Mouse (Mus musculus) forebrain, embryonic 14.5 days (tissue): ENCODE data around the gene Rflna. TPM values are rescaled to one million over a fixed set of nuclear protein-coding genes. Genes with fewer than 3 reads are reported as not detected.
A peak's percentile ranks its signal among the peaks of the same experiment; 100 is the strongest.

Experiments
- ATAC-seq: fragments of 200-750 bp; cut with Nextera tagmentation; 2 replicates; pipeline ENCODE4 v1.8.0; 2017; ENCODE audit warnings: mild to moderate bottlenecking, moderate library complexity
- DNase-seq: peaks from one replicate; pipeline ENCODE4 v3.0.0-alpha.2; 2015; ENCODE audit warnings: low spot score
- H3K27ac ChIP-seq: fragments of 300-500 bp; sonication (generic); 2 replicates; pipeline ENCODE4 v1.5.1; 2014; ENCODE audit warnings: low read depth, mild to moderate bottlenecking, control low read depth, low read length, moderate library complexity
- H3K27me3 ChIP-seq: fragments of 300-500 bp; sonication (generic); replicated peaks from 2 replicates; pipeline ENCODE4 v1.6.1; 2014; ENCODE audit warnings: low read length, control low read depth, mixed read lengths; ENCODE audit not compliant: control insufficient read depth, insufficient read depth
- H3K36me3 ChIP-seq: fragments of 300-500 bp; sonication (generic); 2 replicates; pipeline ENCODE4 v1.6.1; 2014; ENCODE audit warnings: low read length, control low read depth; ENCODE audit not compliant: control insufficient read depth, insufficient read depth
- H3K4me1 ChIP-seq: fragments of 300-500 bp; sonication (generic); 2 replicates; pipeline ENCODE4 v1.6.1; 2014; ENCODE audit warnings: antibody characterized with exemption, low read length, control low read depth; ENCODE audit not compliant: control insufficient read depth, insufficient read depth
- H3K4me2 ChIP-seq: fragments of 300-500 bp; sonication (generic); 2 replicates; pipeline ENCODE4 v1.6.1; 2014; ENCODE audit warnings: mild to moderate bottlenecking, control low read depth, low read length
- H3K4me3 ChIP-seq: fragments of 300-500 bp; sonication (generic); 2 replicates; pipeline ENCODE4 v1.5.1; 2014; ENCODE audit warnings: low read depth, low read length, control low read depth
- H3K9ac ChIP-seq: fragments of 300-500 bp; sonication (generic); 2 replicates; pipeline ENCODE4 v1.6.1; 2014; ENCODE audit warnings: mild to moderate bottlenecking, low read length, control low read depth, moderate library complexity
- H3K9me3 ChIP-seq: fragments of 300-500 bp; sonication (generic); replicated peaks from 2 replicates; pipeline ENCODE4 v1.6.1; 2016; ENCODE audit warnings: low read length, control low read depth, mixed read lengths; ENCODE audit not compliant: control insufficient read depth
- WGBS: fragments of 180-500 bp; shearing (Covaris S2); extraction: QIAGEN DNeasy Blood & Tissue Kit; methylation state at CpG from one replicate; pipeline ENCODE4 v1.1.7; 2014; 5-methylcytosine and 5-hydroxymethylcytosine counted together
- polyA plus RNA-seq: library from polyadenylated mRNA; unstranded; fragments of >200 nt; fragmentation: Nextera tagmentation; extraction: Ambion mirVana; gene quantifications from 2 replicates; pipeline ENCODE4 v1.2.1, GENCODE M21; 2014

The Rflna gene
- polyA plus RNA-seq, 1 experiment from 2014 or later, result 3.2 TPM

DNA sequence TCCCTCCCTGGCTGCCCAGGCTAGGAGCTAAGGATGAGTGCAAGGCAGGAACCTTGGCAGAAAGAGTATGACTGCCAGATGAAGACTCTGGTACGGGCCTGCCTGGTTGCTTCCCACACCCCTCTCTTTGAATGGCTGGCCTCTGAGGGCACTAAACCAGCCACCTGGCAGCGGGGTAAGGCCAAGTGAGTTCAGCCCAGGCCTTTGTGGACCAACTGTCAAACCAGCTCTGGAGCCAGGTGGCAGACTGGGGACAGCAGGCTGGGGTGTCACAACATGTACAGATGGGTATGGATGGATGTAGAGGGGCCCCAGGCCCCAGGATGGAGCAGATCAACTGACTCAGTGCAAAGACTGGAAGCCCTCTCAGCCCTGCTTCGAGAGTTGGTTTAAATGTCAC, 12.0 kb downstream of the Rflna start:
- ATAC-seq (0 out of 2 replicates have a peak, but pooled peaks have one; percentile 22), DNase-seq (peak; percentile 31)
- no peak overlapping the region for H3K9ac ChIP-seq
- peak overlapping the region; percentile 41; the same call in 1 of the 2 replicates for H3K27ac ChIP-seq
- no peaks in the 10 kb centered on the region for H3K27me3 ChIP-seq
- no peak overlapping the region for H3K4me3 ChIP-seq
- 0 out of 2 replicates have a peak, but pooled peaks cover 3% of the 10 kb centered on the region for H3K4me1 ChIP-seq
- no peaks in the 10 kb centered on the region for H3K9me3 ChIP-seq
- H3K36me3 ChIP-seq, result peaks cover 77% of the 10 kb centered on the region
- H3K4me2 ChIP-seq, result no peak overlapping the region
- 66% methylated on average over 3 of the region's 3 CpGs for WGBS

DNA sequence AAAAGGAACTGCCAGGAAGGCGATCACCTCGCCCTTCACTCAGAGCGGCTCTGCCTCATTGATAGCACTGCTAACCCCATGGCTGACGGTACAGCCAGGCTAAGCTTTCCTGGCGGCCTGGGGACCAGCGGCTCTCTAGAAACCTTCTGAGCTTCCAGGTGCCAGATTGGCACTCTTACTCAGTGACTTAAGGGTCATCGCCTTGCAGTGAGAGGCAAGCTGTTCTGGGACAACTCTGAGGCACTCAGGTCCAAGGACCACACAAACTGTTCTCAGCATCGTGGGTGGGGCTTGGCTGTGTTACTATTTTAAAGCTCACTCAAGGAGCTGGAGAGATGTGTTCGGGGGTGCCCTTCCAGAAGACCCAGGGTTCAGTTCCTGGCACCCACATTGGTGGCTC, 12.6 kb downstream of the Rflna start:
- DNase-seq (no peak), ATAC-seq (no peak)
- Histone ChIP-seq H3K4me3 (no peak overlapping the region), H3K27ac (peak overlapping the region; percentile 41; the same call in 1 of the 2 replicates), H3K9me3 (no peaks in the 10 kb centered on the region), H3K36me3 (peaks cover 76% of the 10 kb centered on the region), H3K4me2 (no peak overlapping the region), H3K4me1 (0 out of 2 replicates have a peak, but pooled peaks cover 3% of the 10 kb centered on the region), H3K27me3 (no peaks in the 10 kb centered on the region), H3K9ac (no peak overlapping the region)
- 88% methylated on average over 9 of the region's 9 CpGs for WGBS

DNA sequence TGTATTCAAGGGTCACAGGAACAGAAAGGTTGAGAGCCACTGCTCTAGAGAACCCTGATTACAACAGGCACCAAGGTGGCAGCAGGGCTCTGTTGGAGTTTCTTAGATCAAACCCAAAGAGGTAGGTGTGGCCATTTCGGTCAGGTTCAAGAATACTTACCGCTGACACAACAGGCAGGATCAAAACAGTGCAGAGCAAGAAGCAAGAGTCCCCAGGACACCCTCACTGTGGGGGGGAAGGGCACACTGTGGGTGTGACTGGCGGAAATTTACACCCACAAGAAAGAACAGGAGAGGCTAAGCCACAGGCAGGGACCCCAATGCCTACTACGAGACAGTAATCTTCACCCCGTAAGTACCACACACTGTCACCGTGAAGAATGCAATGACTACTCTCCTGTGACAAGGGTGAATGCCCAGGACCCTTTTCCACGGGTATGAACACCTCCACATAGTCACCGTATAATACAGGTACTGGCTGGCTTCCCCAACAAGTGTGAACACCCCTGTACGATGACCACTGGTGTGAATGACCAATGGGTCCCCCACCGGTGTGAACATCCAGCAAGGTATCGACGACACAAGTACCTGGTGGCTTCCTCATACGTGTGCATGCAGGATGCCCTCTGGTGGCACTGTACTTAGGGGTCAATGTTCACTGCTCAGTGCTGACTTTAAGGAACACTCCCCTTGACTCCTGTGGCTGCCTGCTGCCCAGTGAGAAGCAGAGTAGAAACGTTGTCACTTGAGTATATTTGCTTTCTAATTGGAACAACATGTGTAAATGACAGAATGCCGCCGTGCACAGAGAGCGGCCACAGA, 13.6 kb downstream of the Rflna start:
- no peak overlapping the region for H3K9ac ChIP-seq
- no peak for DNase-seq
- 0 out of 2 replicates have a peak, but pooled peaks cover 3% of the 10 kb centered on the region for H3K4me1 ChIP-seq
- no peaks in the 10 kb centered on the region for H3K27me3 ChIP-seq
- no peaks in the 10 kb centered on the region for H3K9me3 ChIP-seq
- peak; percentile 5; the same call in 1 of the 2 replicates for ATAC-seq
- whole genome bisulfite sequencing, result 89% methylated on average over 17 of the region's 17 CpGs
- no peak overlapping the region for H3K4me2 ChIP-seq
- H3K4me3 ChIP-seq, result no peak overlapping the region
- H3K27ac ChIP-seq, result 0 out of 2 replicates have a peak overlapping the region, but pooled peaks have one; percentile 1
- H3K36me3 ChIP-seq, result peaks cover 79% of the 10 kb centered on the region

DNA sequence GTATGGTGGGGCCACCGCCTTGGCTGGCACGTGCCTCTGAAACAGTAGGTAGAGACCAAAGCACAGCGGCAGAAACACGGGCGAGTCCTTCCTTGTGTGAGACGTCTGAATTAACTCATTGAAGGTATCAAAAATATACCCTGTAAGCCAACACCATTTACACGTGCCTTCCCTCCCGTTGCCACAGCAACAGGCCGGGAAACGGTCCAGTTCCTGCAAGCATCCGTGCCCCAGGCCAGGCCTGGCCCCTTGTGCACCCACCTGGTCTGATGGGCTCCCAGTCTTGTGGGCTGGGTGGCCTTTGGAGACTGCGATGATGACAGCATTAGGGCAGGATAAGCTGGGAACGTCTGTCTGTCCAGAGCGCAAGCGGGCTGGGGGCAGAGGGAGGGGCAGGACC, 14.3 kb downstream of the Rflna start:
- 49% methylated on average over 15 of the region's 15 CpGs for WGBS
- Histone ChIP-seq H3K9me3 (no peaks in the 10 kb centered on the region), H3K36me3 (peaks cover 84% of the 10 kb centered on the region), H3K4me1 (0 out of 2 replicates have a peak, but pooled peaks cover 3% of the 10 kb centered on the region), H3K4me3 (no peak overlapping the region), H3K4me2 (no peak overlapping the region), H3K27me3 (no peaks in the 10 kb centered on the region), H3K27ac (peak overlapping the region; percentile 9; the same call in 1 of the 2 replicates), H3K9ac (no peak overlapping the region)
- DNase-seq, result peak; percentile 72
- peak; percentile 55; the same call in 1 of the 2 replicates for ATAC-seq

DNA sequence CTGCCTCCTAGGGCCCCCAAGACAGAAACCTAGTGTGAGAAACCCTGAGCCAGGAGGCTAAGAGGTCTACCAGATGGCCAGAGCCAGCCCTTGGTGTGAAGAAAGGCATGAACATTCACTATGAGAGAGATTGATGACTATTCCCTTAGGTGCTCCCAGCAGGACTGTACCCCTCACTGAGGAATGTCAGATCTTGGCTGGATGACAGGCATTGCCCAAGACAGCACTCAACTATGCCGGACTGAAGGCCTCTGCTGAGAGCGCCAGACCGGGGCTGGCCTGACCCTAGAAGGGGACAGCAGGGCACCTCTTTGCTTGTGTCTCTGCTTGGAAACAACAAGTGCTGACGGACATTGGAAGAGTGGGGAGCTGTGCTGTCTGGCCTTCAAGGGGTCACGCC, 16.1 kb downstream of the Rflna start:
- Histone ChIP-seq H3K27ac (no peak overlapping the region), H3K9me3 (no peaks in the 10 kb centered on the region), H3K36me3 (peaks cover 94% of the 10 kb centered on the region), H3K4me3 (no peak overlapping the region), H3K27me3 (no peaks in the 10 kb centered on the region), H3K9ac (no peak overlapping the region), H3K4me2 (no peak overlapping the region), H3K4me1 (0 out of 2 replicates have a peak, but pooled peaks cover 3% of the 10 kb centered on the region)
- ATAC-seq (no peak), DNase-seq (no peak)
- WGBS, result 92% methylated on average over 5 of the region's 5 CpGs

DNA sequence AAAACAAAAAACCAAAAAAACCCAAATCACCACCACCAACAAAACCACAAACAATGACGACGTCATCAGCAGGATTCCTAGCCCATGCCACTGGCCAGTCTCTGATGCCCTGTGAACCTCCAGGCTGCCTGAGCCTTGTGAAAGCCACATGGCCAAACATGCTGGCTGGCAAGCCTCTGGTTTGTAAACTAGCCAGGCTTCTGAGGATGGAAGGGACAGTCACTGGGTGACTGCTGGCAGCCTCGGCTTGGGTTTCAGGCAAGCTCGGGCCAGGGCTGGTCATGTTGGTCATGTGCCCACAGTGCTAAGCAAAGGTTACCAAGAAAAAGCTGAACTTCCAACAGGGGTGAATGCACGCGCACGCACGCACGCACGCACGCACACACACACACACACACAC, 18.3 kb downstream of the Rflna start:
- DNase-seq (no peak), ATAC-seq (no peak)
- no peak overlapping the region for H3K4me2 ChIP-seq
- WGBS, result 88% methylated on average over 11 of the region's 11 CpGs
- peaks cover 97% of the 10 kb centered on the region for H3K36me3 ChIP-seq
- no peaks in the 10 kb centered on the region for H3K9me3 ChIP-seq
- no peak overlapping the region for H3K9ac ChIP-seq
- H3K27ac ChIP-seq, result no peak overlapping the region
- H3K4me3 ChIP-seq, result no peak overlapping the region
- H3K27me3 ChIP-seq, result no peaks in the 10 kb centered on the region
- H3K4me1 ChIP-seq, result 0 out of 2 replicates have a peak, but pooled peaks cover 3% of the 10 kb centered on the region

DNA sequence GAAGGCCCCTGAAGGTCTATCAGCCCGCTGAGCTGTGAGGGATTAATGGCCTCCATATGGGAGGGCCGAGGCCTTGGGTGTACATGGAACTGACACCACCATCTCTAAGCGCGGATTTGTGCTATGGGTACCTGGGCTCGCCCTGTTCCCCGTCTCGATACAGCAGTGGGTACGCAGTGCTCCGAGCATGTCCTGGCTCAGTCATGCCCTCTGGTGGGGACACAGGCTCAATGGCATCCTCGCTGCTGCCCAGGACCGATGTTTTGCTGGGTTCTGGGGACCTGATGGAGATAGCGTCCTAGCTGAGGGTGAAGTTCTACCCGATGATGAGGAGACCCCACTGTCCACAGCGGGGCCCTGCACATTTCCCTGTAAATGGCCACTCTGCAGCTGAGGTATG, 21.0 kb downstream of the Rflna start:
- 79% methylated on average over 14 of the region's 14 CpGs for WGBS
- H3K27ac ChIP-seq, result no peak overlapping the region
- no peak for ATAC-seq
- no peaks in the 10 kb centered on the region for H3K4me1 ChIP-seq
- H3K4me3 ChIP-seq, result no peak overlapping the region
- DNase-seq, result peak; percentile 38
- H3K36me3 ChIP-seq, result peaks cover 96% of the 10 kb centered on the region
- no peaks in the 10 kb centered on the region for H3K9me3 ChIP-seq
- H3K4me2 ChIP-seq, result no peak overlapping the region
- no peak overlapping the region for H3K9ac ChIP-seq
- no peaks in the 10 kb centered on the region for H3K27me3 ChIP-seq

DNA sequence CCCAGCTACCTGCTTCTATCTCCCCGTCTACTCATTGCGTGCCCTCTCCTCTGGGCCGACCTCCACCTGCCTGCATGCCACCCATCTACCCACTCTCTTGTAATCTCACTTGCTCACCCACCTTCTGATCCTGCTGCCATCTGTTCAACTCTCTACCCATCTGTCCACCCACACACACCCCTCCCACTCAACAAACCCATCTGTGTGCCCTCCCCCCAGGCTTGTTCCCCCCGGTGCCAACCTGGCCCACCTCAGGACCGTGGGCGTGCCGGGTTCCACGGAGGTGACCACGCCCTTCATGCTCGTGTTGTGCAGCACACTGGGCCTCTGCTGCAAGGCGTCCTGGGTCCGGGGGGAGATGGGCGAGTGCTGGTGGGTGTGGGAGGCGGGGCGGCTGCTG, 25.4 kb downstream of the Rflna start:
- Histone ChIP-seq H3K27ac (no peak overlapping the region), H3K4me2 (no peak overlapping the region), H3K9ac (no peak overlapping the region), H3K36me3 (peaks cover 98% of the 10 kb centered on the region), H3K9me3 (no peaks in the 10 kb centered on the region), H3K4me1 (no peaks in the 10 kb centered on the region), H3K27me3 (no peaks in the 10 kb centered on the region), H3K4me3 (no peak overlapping the region)
- ATAC-seq, result no peak
- DNase-seq, result no peak
- 90% methylated on average over 15 of the region's 15 CpGs for WGBS

DNA sequence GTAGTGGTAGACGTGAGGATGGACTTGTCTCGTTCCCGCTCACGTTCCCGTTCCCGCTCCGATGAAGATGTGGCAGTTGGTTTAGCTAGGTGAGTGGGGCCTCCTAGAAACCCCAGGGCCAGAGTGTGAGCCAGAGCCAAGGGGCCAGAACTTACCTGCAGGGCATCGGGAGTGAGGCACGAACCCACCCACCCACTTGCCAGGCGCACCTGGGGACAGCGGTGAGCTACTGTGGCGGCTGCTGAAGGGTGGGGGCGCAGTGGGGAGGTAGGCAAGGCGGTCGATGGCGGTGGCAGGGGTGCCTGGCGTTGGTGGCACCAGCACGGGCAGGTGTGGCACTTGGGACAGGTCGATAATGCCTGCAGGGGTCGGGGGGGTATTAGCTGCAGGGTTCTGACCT, 25.9 kb downstream of the Rflna start:
- ATAC-seq, result no peak
- 97% methylated on average over 20 of the region's 20 CpGs for WGBS

More for the DNA sequence above, 25.9 kb downstream of the Rflna start:
- DNase-seq, result no peak
- H3K27ac ChIP-seq, result no peak overlapping the region
- H3K36me3 ChIP-seq, result peaks cover 98% of the 10 kb centered on the region
- H3K9ac ChIP-seq, result no peak overlapping the region
- H3K4me3 ChIP-seq, result no peak overlapping the region
- no peaks in the 10 kb centered on the region for H3K4me1 ChIP-seq
- H3K27me3 ChIP-seq, result no peaks in the 10 kb centered on the region
- H3K4me2 ChIP-seq, result no peak overlapping the region
- H3K9me3 ChIP-seq, result no peaks in the 10 kb centered on the region
